Mouse (Mus musculus): Measurements from ENCODE around the gene Gm20715. TPM values are rescaled to one million over a fixed set of nuclear protein-coding genes. Genes with fewer than 3 reads are reported as not detected.
"Not testable (repeated sequence)": the region's sequence is repeated elsewhere in the genome, so short reads cannot be mapped to it uniquely, and the experiment has no call there.

The Gm20715 gene
- polyA plus RNA-seq, 2 experiments = not detected

- Histone ChIP-seq H3K27me3 (ENCODE audit: control insufficient read depth, insufficient read depth, low read length) (no peaks in the 10 kb centered on the region), H3K36me3 (replicated peaks; ENCODE audit: control insufficient read depth, insufficient read depth, low read depth) (no peaks in the 10 kb centered on the region), H3K4me3 (ENCODE audit: insufficient read depth in 1 of 2, low read depth in 2 of 2, low read length in 2 of 2) (no peak overlapping the region), H3K27ac (no peak overlapping the region), H3K9me3 (ENCODE audit: control insufficient read depth, low read length) (no peaks in the 10 kb centered on the region), H3K4me2 (ENCODE audit: low read depth) (no peak overlapping the region), H3K4me1 (replicated peaks; ENCODE audit: control insufficient read depth in 2 of 2, insufficient read depth in 2 of 2, low read length in 1 of 2) (peaks cover 35 to 45% of the 10 kb centered on the region in 2 experiments), H3K9ac (replicated peaks) (no peak overlapping the region)
- 35% methylated on average over 1 of the region's 1 CpGs for WGBS (ENCODE audit: insufficient replicate concordance)
- no peak for DNase-seq (ENCODE audit: low read depth in 3 of 3, low spot score in 3 of 3)
- no peak for TF ChIP-seq EP300 (IDR thresholded peaks at IDR 0.05; ENCODE audit: low read depth)
- TF ChIP-seq CTCF (IDR thresholded peaks at IDR 0.05; ENCODE audit: low read depth) = no peak
- ATAC-seq (ENCODE audit: insufficient read depth) = no peak
Measured at GRCm38 (mm10) chr7:6364761-6365160, 45.3 kb upstream of the Gm20715 start.

GRCm38 (mm10) chr7:6367185-6367584 lies 42.9 kb upstream of the Gm20715 start:
- DNase-seq (ENCODE audit: low read depth in 3 of 3, low spot score in 3 of 3) (peak; percentile 42 to 60 (median 53)), ATAC-seq (ENCODE audit: insufficient read depth) (peak; percentile 18)
- Histone ChIP-seq H3K36me3 (replicated peaks; ENCODE audit: control insufficient read depth, insufficient read depth, low read depth) (no peaks in the 10 kb centered on the region), H3K27ac (peak overlapping the region; percentile 75), H3K9ac (replicated peaks) (no peak overlapping the region), H3K4me2 (ENCODE audit: low read depth) (peak overlapping the region; percentile 47), H3K4me1 (replicated peaks; ENCODE audit: control insufficient read depth in 2 of 2, insufficient read depth in 2 of 2, low read length in 1 of 2) (peaks cover 26 to 28% of the 10 kb centered on the region in 2 experiments), H3K27me3 (ENCODE audit: control insufficient read depth, insufficient read depth, low read length) (no peaks in the 10 kb centered on the region), H3K4me3 (ENCODE audit: insufficient read depth in 1 of 2, low read depth in 2 of 2, low read length in 2 of 2) (no peak overlapping the region), H3K9me3 (ENCODE audit: control insufficient read depth, low read length) (no peaks in the 10 kb centered on the region)
- no peak for TF ChIP-seq CTCF (IDR thresholded peaks at IDR 0.05; ENCODE audit: low read depth)
- peak; percentile 76 for TF ChIP-seq EP300 (IDR thresholded peaks at IDR 0.05; ENCODE audit: low read depth)
- 20% methylated on average over 5 of the region's 5 CpGs for WGBS (ENCODE audit: insufficient replicate concordance)

DNA sequence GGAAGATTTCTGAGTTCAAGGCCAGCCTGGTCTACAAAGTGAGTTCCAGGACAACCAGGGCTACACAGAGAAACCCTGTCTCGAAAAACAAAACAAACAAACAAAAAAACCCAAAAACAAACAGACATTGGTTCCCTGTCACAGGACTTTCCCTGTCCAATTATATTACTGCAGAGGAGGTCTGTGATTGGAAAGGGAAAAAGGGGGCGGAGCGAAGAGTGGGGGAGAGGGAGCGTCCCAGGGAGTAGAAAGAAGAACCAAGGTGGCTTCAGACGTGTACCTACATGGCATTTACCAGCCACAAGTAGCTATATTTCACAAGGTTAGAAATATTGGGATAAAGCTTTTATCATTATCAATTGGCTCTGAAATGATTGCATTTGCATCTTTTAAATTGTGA lies 41.9 kb upstream of the Gm20715 start:
- not testable (repeated sequence) for H3K4me2 ChIP-seq (ENCODE audit: low read depth); H3K36me3 ChIP-seq (replicated peaks; ENCODE audit: control insufficient read depth, insufficient read depth, low read depth); H3K4me3 ChIP-seq (ENCODE audit: insufficient read depth in 1 of 2, low read depth in 2 of 2, low read length in 2 of 2); H3K9me3 ChIP-seq (ENCODE audit: control insufficient read depth, low read length); H3K27me3 ChIP-seq (ENCODE audit: control insufficient read depth, insufficient read depth, low read length); DNase-seq (ENCODE audit: low read depth in 3 of 3, low spot score in 3 of 3); H3K27ac ChIP-seq; ATAC-seq (ENCODE audit: insufficient read depth); H3K9ac ChIP-seq (replicated peaks)
- 78% methylated on average over 5 of the region's 5 CpGs for WGBS (ENCODE audit: insufficient replicate concordance)
- peaks cover 26 to 27% of the 10 kb centered on the region in 2 experiments for H3K4me1 ChIP-seq (replicated peaks; ENCODE audit: control insufficient read depth in 2 of 2, insufficient read depth in 2 of 2, low read length in 1 of 2)

DNA sequence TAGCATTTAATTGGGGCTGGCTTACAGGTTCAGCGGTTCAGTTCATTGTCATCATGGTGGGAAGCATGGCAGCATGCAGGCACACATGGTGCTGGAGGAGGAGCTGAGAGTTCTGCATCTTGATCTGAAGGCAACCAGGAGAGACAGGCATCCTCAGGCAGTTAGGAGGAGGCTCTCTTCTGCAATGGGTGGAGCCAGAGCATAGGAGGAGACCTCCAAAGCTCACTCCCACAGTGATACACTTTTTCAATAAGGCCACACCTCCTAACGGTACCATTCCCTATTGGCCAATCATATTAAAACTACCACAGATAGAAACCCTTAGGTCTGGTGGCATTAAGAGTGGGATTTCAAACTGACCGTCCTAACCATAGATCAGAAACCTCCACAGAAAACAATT lies 40.6 kb upstream of the Gm20715 start:
- 63% methylated on average over 3 of the region's 3 CpGs for WGBS (ENCODE audit: insufficient replicate concordance)

DNA sequence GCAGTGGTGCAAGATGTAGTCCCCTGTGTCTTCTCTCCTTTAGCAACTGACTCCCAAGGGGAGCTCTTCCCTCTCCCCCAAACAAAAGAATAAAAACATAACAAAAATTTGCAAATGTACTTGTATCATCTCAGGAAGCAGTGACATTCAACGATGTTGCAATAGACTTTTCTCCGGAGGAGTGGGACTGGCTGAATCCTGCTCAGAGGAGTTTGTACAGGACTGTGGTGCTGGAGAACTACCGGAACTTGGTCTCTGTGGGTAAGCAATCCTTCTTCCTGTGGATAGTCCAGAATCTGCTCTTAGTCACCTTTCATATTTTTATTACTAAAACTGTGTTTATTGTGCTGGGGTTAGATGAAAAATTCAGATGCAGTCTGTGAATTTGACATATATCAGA lies 37.1 kb upstream of the Gm20715 start:
- no peak for ATAC-seq (ENCODE audit: insufficient read depth)
- no peak overlapping the region for H3K27ac ChIP-seq
- 61% methylated on average over 3 of the region's 3 CpGs for WGBS (ENCODE audit: insufficient replicate concordance)

More for the DNA sequence above, 40.6 kb upstream of the Gm20715 start:
- H3K27ac ChIP-seq = no peak overlapping the region
- H3K36me3 ChIP-seq (replicated peaks; ENCODE audit: control insufficient read depth, insufficient read depth, low read depth) = no peaks in the 10 kb centered on the region
- H3K4me1 ChIP-seq (replicated peaks; ENCODE audit: control insufficient read depth in 2 of 2, insufficient read depth in 2 of 2, low read length in 1 of 2) = peaks cover 19 to 20% of the 10 kb centered on the region in 2 experiments
- ATAC-seq (ENCODE audit: insufficient read depth) (peak; percentile 38), DNase-seq (ENCODE audit: low read depth in 3 of 3, low spot score in 3 of 3) (no peak)
- TF ChIP-seq EP300 (IDR thresholded peaks at IDR 0.05; ENCODE audit: low read depth) = no peak
- no peak for TF ChIP-seq CTCF (IDR thresholded peaks at IDR 0.05; ENCODE audit: low read depth)
- H3K4me3 ChIP-seq (ENCODE audit: insufficient read depth in 1 of 2, low read depth in 2 of 2, low read length in 2 of 2) = no peak overlapping the region
- no peak overlapping the region for H3K9ac ChIP-seq (replicated peaks)
- H3K9me3 ChIP-seq (ENCODE audit: control insufficient read depth, low read length) = no peaks in the 10 kb centered on the region
- H3K27me3 ChIP-seq (ENCODE audit: control insufficient read depth, insufficient read depth, low read length) = no peaks in the 10 kb centered on the region
- H3K4me2 ChIP-seq (ENCODE audit: low read depth) = no peak overlapping the region

More for the DNA sequence above, 37.1 kb upstream of the Gm20715 start:
- Histone ChIP-seq H3K4me3 (ENCODE audit: insufficient read depth in 1 of 2, low read depth in 2 of 2, low read length in 2 of 2) (no peak overlapping the region), H3K27me3 (ENCODE audit: control insufficient read depth, insufficient read depth, low read length) (no peaks in the 10 kb centered on the region), H3K4me1 (replicated peaks; ENCODE audit: control insufficient read depth in 2 of 2, insufficient read depth in 2 of 2, low read length in 1 of 2) (0 out of 4 replicates have a peak, but pooled peaks cover 0 to 4% of the 10 kb centered on the region in 2 experiments), H3K9me3 (ENCODE audit: control insufficient read depth, low read length) (no peaks in the 10 kb centered on the region), H3K36me3 (replicated peaks; ENCODE audit: control insufficient read depth, insufficient read depth, low read depth) (no peaks in the 10 kb centered on the region), H3K4me2 (ENCODE audit: low read depth) (no peak overlapping the region), H3K9ac (replicated peaks) (no peak overlapping the region)
- no peak for DNase-seq (ENCODE audit: low read depth in 3 of 3, low spot score in 3 of 3)
- TF ChIP-seq CTCF (IDR thresholded peaks at IDR 0.05; ENCODE audit: low read depth) (no peak), EP300 (IDR thresholded peaks at IDR 0.05; ENCODE audit: low read depth) (no peak)

All from liver, embryonic 14.5 days (tissue).